Mouse (Mus musculus): Measurements from ENCODE around the gene H2-M10.4.

GRCm38 (mm10) chr17:36486687-36487230, 24.6 kb upstream of the H2-M10.4 start:
- TF ChIP-seq CTCF (IDR thresholded peaks at IDR 0.05; ENCODE audit: control insufficient read depth, insufficient read depth, insufficient replicate concordance, low read depth, low read length) (no peak), POLR2A (IDR thresholded peaks at IDR 0.05; ENCODE audit: control insufficient read depth, low read depth, low read length) (no peak)

Data from testis, adult 2 months (tissue).